Mouse (Mus musculus): Measurements from ENCODE around the gene Mapt. TPM values are rescaled to one million over a fixed set of nuclear protein-coding genes. Genes with fewer than 3 reads are reported as not detected.

Gene Mapt
- total RNA-seq, 2 experiments from 2014 or later = 275 to 302 TPM

DNA sequence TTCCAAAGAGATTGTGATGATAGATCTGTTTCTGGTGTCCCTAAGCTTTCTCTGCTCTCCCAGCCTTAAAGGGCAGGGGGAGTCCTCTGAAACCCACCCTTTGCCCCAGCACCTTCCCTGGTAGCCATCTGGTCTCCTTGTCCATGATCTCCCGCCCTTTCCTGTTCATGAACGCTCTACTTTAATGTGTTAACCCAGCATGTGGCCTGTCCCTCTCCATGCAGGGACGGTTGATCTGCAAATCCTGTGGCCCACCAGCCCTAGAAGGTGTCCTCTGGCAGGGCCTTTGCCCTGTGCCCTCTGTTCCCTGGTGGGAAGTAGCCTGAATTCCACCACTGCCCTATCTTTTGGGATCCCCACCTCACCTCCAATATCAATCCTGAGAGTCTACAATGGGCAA, 39.3 kb downstream of the Mapt start:
- DNase-seq (ENCODE audit: extremely low spot score in 1 of 2, low spot score in 1 of 2) = no peak

DNA sequence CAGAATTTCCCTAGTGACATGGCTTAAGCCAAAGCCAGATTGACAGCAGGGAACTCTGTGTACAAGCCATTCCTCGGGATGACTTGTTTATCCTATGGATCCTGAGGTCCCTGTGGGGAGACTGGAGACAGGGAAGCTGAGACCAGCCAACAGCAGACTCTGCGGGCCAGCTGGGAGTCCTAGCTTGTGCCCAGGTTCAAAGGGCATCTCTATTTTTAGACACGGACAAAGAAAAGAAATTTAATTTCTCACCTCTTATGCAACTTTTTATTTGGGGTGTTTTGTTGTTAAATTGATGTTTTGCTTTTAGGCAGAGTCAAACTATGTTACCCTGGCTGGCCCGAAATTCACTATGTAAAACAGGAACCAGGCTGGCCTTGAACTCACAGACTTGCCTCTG, 39.7 kb downstream of the Mapt start:
- no peak for DNase-seq (ENCODE audit: extremely low spot score in 1 of 2, low spot score in 1 of 2)

DNA sequence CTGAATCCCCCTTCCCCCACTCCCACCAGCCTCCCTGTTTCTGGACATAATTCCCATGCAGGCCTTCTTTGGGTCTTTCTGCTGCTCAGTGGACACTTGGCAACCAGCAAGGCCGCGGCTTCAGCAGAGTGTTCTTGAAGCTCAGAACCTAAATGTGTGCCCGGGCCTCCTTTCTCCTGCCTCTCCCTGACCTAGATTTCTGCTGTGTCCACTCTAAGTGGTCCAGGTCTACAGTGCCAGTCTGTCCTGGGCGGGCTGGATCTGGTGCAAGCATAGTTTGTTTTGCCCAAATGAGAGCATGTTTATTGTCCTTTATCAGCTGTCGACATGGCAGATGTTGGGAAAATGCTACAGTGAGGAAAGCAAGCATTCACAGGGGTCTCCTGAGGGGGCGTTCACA, 40.7 kb downstream of the Mapt start:
- DNase-seq (ENCODE audit: extremely low spot score in 1 of 2, low spot score in 1 of 2) = no peak

DNA sequence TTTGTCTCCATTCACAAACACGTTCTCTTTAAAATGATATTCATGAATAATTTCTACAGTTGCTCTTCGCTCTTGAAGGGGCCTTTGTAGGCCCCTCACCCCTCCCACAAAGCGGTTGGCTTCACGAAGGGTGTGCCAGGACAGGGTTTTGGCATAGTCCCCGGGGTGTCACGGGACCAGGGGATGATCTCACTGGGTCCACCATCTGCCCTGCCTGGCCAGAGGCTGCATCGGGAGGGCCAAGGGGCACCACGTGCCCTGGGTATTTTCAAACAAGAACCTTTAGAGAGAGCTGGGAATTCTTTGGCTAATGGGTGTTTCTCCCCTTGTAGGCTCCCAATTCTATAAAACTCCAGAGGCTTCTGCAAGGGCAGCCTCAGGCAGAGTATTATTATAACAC, 41.2 kb downstream of the Mapt start:
- DNase-seq (ENCODE audit: extremely low spot score in 1 of 2, low spot score in 1 of 2) = peak in 1 of 2 experiments; percentile 67

DNA sequence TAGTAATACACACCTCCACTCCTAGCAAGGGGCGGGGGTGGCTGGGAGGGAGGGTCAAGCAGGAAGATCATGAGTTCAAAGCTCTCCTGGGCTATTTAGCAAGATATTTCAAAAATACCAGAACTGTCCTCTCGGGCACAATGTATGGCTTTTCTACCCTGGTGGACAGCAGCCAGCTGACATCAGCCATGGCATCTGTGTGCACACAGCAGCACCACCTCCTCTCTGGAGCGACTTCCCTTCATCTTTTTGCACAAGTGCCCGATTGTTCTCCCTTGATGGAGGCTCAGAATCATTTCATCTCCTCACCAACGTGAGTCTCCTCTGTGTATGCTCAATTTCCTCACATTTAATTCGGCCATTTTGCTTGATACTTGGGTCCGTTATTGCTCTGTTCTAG, 44.6 kb downstream of the Mapt start:
- no peak for DNase-seq (ENCODE audit: extremely low spot score in 1 of 2, low spot score in 1 of 2)

DNA sequence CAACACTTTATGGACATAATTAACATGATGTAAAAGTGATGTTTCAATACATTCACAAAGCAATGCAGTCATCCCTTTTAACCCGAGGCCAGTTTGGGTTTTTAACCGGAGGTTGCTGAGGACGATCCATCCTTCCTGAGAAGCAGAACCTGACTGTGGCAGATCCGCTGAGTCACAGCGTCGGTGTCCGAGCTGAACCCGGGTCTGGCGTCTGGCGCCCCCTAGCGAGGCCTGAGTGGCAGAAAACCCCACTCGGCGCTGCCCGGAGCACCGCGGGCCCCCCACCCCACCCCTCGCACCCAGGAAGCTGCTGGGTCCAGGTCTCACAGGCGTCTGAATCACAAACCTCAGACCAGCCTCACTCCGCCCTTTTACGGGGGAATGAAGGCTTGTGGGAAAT, 47.0 kb downstream of the Mapt start:
- DNase-seq (ENCODE audit: extremely low spot score in 1 of 2, low spot score in 1 of 2) = peak; percentile 56 to 75

DNA sequence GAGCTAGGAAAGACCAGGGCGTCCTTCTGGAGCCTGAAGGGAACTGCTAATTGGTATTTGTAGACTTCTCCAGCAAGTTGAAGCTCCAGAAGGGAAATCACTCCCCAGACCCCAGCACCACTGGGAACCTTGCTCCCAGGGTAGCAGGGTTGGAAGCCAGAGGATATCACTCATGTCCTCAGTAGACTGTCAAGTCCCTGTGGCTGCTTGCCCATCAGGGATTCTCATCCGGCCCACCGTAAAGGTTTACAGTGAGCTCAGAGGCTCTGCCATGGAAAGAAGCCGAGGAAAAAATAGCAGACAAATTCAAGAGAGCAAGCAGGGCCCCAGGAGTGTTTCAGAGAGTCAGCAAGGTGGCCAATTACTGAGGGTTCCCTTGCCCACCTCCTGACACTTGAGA, 47.9 kb downstream of the Mapt start:
- no peak for DNase-seq (ENCODE audit: extremely low spot score in 1 of 2, low spot score in 1 of 2)

DNA sequence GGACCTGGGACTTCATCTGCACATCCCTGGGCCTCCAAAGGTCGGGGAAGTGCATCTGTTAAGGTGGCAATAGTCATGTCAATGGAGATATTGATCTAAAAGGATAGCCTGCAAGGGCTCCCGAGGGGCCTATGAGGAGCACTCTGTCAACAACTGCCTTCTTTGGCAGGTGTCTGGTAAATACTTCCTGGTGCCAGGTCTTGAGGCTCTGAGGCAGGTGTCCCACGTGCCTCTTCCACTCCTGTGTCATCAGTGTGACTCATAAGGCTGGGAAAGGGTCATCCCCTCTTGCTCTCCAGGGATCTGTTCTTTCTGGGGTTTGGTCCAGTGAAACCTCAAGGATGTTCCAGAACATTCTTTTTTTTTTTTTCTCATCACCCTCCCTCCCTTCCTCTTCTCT, 48.3 kb downstream of the Mapt start:
- DNase-seq (ENCODE audit: extremely low spot score in 1 of 2, low spot score in 1 of 2) = no peak

DNA sequence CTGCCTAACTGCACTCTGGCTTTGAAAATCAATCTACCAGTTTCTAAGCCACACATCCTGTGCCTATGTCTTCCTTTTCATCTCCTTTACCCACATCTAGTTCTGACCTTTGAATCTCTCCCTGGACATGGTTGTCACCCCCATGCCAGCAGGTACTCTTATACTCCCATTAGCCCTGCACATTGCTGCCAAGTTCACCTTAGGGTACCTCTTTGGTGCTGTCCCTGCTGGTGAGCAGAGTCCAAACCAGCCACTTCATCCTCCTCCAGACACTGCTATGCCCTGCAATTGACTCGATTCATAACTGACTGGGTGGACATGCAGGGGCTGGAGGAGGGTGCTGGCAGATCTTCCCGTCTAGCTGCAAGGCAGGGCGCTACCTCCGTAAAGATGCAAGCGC, 50.3 kb downstream of the Mapt start:
- DNase-seq (ENCODE audit: extremely low spot score in 1 of 2, low spot score in 1 of 2) = no peak

DNA sequence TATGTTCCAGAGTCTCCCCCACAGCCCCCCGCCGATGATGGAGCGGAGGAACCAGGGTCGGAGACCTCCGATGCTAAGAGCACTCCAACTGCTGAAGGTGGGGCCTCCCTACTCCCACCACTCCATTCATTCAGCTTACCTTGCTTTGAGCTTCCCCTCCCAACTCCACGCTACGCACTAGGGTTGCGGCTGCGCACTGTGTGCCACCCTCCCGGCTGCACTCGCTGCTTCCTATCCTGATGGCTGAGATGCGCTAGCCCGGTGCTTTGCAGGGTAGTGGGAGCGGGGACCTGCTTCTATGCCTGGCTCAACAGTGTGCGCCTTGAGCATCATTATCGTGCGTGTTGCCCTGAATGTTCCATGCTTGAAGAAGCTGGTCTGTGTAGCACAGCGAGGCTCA, 55.9 kb downstream of the Mapt start:
- DNase-seq (ENCODE audit: extremely low spot score in 1 of 2, low spot score in 1 of 2) = no peak

DNA sequence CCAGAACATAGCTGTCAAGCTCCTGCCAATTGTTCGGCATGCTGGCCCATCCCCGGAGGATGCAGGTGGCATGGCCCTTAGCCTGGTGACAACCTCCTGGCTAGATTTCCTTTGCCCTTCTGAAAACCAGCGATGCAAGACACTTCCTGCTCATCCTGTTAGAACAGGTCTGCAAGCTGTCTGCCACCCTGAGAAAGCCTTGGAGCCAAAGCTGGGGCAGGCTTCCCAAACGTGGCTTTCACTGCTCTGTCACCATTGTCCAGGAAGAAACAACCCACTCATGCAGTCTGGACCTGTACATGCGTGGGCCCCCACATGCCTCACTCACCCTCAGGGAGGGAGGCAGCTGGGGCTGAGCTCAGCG, 57.6 kb downstream of the Mapt start:
- no peak for DNase-seq (ENCODE audit: extremely low spot score in 1 of 2, low spot score in 1 of 2)

DNA sequence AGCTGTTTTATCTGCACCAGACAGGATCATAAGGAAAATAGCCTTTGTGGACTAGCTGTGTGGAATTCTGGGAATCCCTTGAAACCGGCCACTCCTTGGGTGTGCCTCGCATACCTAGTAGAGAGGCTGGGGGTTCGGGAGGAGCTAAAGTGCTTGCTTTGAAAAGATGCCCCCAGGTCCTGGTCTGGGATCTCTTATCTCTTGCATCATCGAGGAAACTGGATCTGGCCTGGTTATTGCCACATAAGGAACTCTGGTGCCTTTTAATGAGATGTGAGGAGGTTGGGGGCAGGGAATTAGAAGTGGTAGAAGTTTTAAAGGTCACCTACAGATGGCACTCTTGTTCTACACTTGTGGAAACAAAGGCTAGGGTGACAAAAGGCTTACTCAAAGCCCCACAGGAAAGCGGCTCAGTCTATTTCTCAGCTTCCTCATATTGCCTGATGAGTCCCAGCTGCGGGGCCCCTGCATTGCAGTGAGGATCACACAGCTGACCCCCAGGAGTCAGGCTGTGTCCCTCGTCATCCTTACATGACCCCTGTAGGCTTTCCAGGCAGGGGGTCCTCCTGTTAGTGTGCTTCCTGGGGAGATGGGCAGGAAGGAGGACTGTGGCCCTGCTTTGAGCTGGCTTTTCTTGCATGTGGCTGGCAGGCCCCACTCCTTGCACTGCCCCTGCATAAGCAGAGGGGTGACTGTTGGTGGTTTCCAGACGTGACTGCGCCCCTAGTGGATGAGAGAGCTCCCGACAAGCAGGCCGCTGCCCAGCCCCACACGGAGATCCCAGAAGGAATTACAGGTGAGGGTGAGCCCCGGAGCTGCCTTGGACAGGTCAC, 58.2 kb downstream of the Mapt start:
- DNase-seq (ENCODE audit: extremely low spot score in 1 of 2, low spot score in 1 of 2) = peak; percentile 62 to 66

DNA sequence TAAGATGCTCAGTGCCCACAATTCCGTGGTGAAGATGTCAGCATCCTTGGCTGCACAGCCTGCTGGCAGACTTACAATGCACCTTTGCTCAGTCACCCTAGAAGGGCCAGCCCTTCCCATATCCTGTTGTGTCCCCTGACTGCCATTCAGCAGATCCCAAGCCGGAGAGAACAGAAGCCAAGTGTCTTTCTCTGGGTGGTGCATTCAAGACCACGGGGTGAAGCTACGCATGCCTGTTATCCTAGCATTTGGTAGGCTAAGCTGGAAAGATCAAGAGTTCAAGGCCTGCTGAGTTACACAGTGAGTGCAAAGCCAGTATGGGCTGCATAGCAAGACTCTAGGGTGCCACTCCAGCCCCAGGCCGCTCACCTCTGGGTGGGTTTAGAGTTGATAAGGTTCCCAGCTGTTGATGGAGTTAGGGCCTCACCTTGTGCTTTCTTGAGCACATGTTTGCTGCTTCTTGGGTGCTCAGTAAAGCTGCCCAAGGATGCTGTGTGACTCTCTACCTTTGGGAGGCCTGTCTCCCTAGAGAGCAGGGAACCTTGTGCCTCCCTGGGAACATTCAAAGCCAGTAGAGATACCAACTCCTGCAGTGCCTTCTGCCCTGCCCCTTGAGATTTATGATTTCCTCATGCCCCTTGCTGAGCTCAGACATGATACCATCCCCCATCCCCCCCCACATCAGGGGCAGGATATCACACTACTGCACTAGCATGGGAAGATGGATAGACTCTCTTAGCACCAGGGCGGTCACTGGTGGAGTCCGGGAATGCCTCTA, 61.4 kb downstream of the Mapt start:
- no peak for DNase-seq (ENCODE audit: extremely low spot score in 1 of 2, low spot score in 1 of 2)

DNA sequence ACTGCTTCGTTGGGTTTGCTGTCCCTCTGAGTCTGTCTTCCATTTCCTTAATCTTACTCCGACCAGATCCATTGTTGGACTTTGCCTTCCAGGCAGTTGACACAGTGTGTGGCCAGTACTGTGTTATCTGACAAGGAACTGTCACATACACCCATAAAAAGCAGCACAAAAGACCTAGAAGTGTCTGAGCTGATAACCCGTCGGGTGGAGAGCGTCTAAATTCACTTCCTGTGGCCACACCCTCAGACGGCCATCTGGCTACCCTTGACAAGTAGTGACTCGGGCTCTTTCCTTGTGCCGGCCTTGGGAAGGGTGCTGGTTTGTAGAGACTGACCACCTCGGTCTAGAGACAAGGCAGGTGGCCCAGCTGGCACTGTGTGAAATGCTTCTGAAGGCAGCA, 62.1 kb downstream of the Mapt start:
- DNase-seq (ENCODE audit: extremely low spot score in 1 of 2, low spot score in 1 of 2) = no peak

DNA sequence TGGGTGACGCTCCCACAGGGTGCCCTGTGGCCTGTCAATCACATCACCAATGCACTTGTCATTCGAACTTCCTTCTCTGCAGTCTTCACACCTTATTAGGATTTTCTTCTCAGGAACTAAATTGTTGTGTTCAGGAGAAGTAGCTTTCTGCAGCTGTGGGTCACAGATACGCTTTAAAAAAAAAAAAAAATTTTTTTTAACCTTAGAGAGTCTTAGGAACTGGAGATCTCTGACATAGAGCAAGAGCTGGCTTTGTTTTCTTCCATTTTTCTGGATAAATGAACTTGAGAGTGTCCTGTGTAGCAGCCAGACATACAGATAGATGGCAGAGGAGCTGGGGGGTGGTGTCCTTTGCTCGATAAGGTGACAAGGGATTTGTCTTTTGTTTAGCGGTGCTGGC, 64.0 kb downstream of the Mapt start:
- DNase-seq (ENCODE audit: extremely low spot score in 1 of 2, low spot score in 1 of 2) = no peak

DNA sequence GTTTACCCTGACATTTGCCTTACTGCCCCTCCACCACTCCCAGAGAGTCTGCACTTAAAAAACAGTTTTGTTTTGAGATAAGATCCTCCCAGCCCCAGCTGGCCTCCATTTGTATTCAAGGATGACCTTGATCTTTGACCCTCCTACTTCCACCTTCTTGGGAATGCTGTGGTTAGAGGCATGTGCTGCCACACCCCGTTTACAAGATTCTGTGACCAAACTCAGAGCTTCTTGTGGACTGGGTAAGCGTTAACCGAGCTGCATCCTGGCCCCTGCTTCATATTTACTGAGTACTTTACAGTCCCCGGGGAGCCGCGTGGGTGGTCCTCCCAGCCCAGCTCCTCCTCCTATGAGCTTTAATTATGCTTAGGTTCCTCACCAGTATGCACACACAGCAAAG, 64.5 kb downstream of the Mapt start:
- DNase-seq (ENCODE audit: extremely low spot score in 1 of 2, low spot score in 1 of 2) = no peak

DNA sequence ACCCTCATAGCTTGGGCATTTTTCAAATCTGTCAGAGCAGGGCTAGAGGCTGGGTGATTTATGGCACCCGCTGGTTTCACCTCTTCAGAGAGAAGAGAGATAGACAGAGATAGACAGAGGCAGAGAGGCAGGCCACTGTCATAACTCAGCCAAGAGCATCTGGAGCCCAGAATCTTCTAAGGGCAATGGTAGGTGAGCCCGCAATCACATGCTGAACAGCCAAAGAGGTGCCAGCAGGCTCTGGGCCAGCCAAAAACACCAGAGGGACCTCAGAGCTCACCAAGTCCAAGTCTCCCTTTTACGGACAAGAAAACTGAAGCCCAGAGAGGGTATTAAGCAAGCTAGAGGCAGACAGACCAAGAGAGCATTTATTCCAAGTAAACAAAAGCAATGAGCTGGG, 66.5 kb downstream of the Mapt start:
- no peak for DNase-seq (ENCODE audit: extremely low spot score in 1 of 2, low spot score in 1 of 2)

DNA sequence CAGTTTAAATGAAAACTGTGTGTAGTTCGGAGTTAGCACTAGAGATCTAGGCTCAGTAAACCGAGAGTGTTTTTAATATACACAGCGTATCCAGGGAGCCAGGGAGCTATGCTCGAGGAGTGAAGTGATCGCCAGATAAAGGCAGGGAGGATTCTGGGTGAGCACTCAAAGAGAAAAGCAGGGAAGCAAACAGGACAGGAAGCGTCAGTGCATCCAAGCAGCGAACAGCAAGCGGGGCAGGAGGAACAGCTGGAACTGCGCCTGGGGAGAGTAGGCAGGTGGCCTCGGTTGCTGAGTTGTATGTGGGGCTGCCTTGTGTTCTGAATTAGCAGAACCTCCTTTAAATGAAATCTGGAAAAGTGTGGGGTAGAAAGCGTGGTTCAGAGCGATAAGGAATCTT, 71.4 kb downstream of the Mapt start:
- DNase-seq (ENCODE audit: extremely low spot score in 1 of 2, low spot score in 1 of 2) = no peak

DNA sequence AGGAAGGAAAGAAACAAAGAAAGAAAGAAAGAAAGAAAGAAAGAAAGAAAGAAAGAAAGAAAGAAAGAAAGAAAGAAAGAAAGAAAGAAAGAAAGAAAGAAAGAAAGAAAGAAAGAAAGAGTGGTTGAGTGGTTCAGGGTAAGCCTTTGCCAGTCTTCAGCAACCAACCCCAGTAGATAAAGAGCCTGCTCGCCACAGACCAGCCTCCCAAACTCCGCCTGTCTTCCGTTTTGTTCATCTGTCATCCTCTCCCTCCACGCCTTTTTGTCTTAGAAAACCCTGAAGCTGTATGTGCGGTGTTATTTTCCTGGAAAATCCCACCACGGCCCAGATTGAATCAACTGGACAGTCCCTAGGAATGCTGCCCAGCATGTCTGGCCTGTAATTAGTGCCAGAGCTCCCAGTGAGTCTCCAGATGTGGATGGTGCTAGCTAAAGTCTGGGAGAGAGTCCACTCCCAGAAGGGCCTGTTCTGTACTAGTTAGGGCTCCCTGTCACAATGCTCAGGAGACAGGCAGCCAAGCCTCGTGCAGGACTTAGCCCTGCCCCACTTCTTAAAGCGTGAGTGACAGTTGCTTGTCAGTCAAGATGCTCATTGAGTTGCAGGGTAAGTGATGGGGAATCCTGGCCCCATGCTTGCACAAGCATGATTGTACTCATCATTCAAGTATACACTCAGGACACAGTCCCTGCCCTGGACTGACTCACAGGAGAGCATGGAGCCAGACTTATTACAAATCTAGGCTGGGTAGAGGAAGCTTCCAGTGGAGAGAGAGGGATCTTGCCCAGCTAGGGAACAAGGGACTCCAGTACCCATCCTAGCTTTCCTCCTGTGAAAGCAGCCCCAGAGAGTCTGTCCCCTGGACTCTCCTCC, 72.1 kb downstream of the Mapt start:
- no peak for DNase-seq (ENCODE audit: extremely low spot score in 1 of 2, low spot score in 1 of 2)

DNA sequence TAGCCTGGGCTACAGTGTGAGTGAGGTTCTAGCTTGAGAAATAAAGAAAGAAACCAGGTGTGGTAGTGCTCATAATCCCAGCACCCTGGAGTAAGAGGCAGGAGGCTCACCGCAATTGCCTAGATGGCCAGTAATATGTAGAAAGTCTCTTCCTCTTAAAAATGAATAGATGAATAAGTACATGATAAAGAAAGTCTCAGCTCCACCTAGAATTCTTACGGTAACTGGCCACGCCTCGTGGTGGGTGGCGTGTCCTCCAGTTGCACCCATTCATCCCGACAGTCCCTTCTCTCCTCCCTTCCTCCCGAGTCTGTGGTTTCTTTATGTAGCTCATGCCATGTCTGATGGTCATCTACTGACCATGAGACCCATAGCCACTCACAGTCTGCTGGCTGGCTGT, 74.5 kb downstream of the Mapt start:
- DNase-seq (ENCODE audit: extremely low spot score in 1 of 2, low spot score in 1 of 2) = no peak

DNA sequence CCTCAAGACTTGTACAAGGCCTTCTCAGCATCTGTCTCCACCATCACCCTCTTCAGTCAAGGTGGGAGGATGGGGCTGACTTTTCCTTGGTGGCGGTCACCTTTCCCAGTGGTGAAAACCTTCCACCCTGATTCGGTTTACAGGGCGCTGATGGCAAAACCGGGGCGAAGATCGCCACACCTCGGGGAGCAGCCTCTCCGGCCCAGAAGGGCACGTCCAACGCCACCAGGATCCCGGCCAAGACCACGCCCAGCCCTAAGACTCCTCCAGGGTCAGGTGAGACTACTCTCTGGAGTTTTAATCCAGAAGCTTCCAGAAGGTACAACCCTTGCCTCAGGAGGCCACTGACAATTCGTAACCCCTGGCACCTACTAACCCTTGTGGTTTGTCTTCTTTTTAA, 75.3 kb downstream of the Mapt start:
- no peak for DNase-seq (ENCODE audit: extremely low spot score in 1 of 2, low spot score in 1 of 2)
